Mouse (Mus musculus) hindbrain, embryonic 13.5 days (tissue): Measurements from ENCODE around the gene Limch1. TPM values are rescaled to one million over a fixed set of nuclear protein-coding genes. Genes with fewer than 3 reads are reported as not detected.
A peak's percentile ranks its signal among the peaks of the same experiment; 100 is the strongest.

ENCODE experiments used
- ATAC-seq: fragments of 200-750 bp; cut with Nextera tagmentation; 2 replicates; pipeline ENCODE4 v1.8.0; 2017; ENCODE audit warnings: moderate TSS enrichment; ENCODE audit not compliant: low FRiP score
- H3K27ac ChIP-seq: fragments of 300-500 bp; sonication (generic); 2 replicates; pipeline ENCODE4 v1.5.1; 2015; ENCODE audit warnings: inconsistent platforms, mild to moderate bottlenecking, moderate library complexity
- H3K27me3 ChIP-seq: fragments of 300-500 bp; sonication (generic); 2 replicates; pipeline ENCODE4 v1.6.1; 2015; ENCODE audit warnings: mild to moderate bottlenecking, inconsistent platforms
- H3K36me3 ChIP-seq: fragments of 300-500 bp; sonication (generic); 2 replicates; pipeline ENCODE4 v1.6.1; 2015; ENCODE audit warnings: mild to moderate bottlenecking, inconsistent platforms
- H3K4me1 ChIP-seq: fragments of 300-500 bp; sonication (generic); replicated peaks from 2 replicates; pipeline ENCODE4 v1.6.1; 2015; ENCODE audit warnings: inconsistent platforms
- H3K4me2 ChIP-seq: fragments of 300-500 bp; sonication (generic); 2 replicates; pipeline ENCODE4 v1.6.1; 2015; ENCODE audit warnings: inconsistent platforms, mild to moderate bottlenecking, moderate library complexity
- H3K4me3 ChIP-seq: fragments of 300-500 bp; sonication (generic); 2 replicates; pipeline ENCODE4 v1.5.1; 2015; ENCODE audit warnings: mild to moderate bottlenecking, inconsistent platforms
- H3K9ac ChIP-seq: fragments of 300-500 bp; sonication (generic); 2 replicates; pipeline ENCODE4 v1.6.1; 2015; ENCODE audit warnings: mild to moderate bottlenecking, inconsistent platforms
- H3K9me3 ChIP-seq: fragments of 300-500 bp; sonication (generic); 2 replicates; pipeline ENCODE4 v1.6.1; 2016; ENCODE audit warnings: inconsistent platforms
- WGBS: fragments of 180-500 bp; shearing (Covaris S2); methylation state at CpG from one replicate; pipeline ENCODE4 v1.1.7; 2015; 5-methylcytosine and 5-hydroxymethylcytosine counted together
- polyA plus RNA-seq: library from polyadenylated mRNA; unstranded; fragments of >200 nt; fragmentation: Nextera tagmentation; extraction: Ambion mirVana; gene quantifications from 2 replicates; pipeline ENCODE4 v1.2.1, GENCODE M21; 2015

The Limch1 gene
- polyA plus RNA-seq, 1 experiment from 2014 or later = 49.0 TPM

- Histone ChIP-seq H3K9me3 (no peaks in the 10 kb centered on the region), H3K4me2 (no peak overlapping the region), H3K4me3 (no peak overlapping the region), H3K4me1 (peaks cover 11% of the 10 kb centered on the region; the same call in 1 of the 2 replicates), H3K9ac (no peak overlapping the region), H3K36me3 (no peaks in the 10 kb centered on the region), H3K27ac (no peak overlapping the region), H3K27me3 (no peaks in the 10 kb centered on the region)
- ATAC-seq = no peak
- 95% methylated on average over 8 of the region's 8 CpGs for WGBS
These were observed 71.7 kb downstream of the Limch1 start for GRCm38 (mm10) chr5:66817184-66817956.

- peak overlapping the region; percentile 67 for H3K27ac ChIP-seq
- no peak for ATAC-seq
These were observed 77.0 kb downstream of the Limch1 start for GRCm38 (mm10) chr5:66822500-66823205.

GRCm38 (mm10) chr5:66825586-66825985, 80.0 kb downstream of the Limch1 start:
- Histone ChIP-seq H3K4me1 (peaks cover 18% of the 10 kb centered on the region; the same call in 1 of the 2 replicates), H3K27ac (no peak overlapping the region), H3K9ac (no peak overlapping the region), H3K36me3 (no peaks in the 10 kb centered on the region), H3K27me3 (no peaks in the 10 kb centered on the region), H3K4me3 (no peak overlapping the region), H3K4me2 (no peak overlapping the region), H3K9me3 (no peaks in the 10 kb centered on the region)
- ATAC-seq = no peak
- 93% methylated on average over 4 of the region's 4 CpGs for WGBS

More at GRCm38 (mm10) chr5:66822500-66823205, 77.0 kb downstream of the Limch1 start:
- Histone ChIP-seq H3K4me1 (peaks cover 18% of the 10 kb centered on the region; the same call in 1 of the 2 replicates), H3K9me3 (no peaks in the 10 kb centered on the region), H3K36me3 (no peaks in the 10 kb centered on the region), H3K9ac (no peak overlapping the region), H3K4me3 (no peak overlapping the region), H3K27me3 (no peaks in the 10 kb centered on the region), H3K4me2 (no peak overlapping the region)
- WGBS = 55% methylated on average over 6 of the region's 6 CpGs

GRCm38 (mm10) chr5:66826844-66827243, 81.2 kb downstream of the Limch1 start:
- no peak overlapping the region for H3K4me3 ChIP-seq
- H3K4me1 ChIP-seq = peaks cover 17% of the 10 kb centered on the region; the same call in 1 of the 2 replicates
- 69% methylated on average over 8 of the region's 8 CpGs for WGBS
- H3K9me3 ChIP-seq = no peaks in the 10 kb centered on the region
- H3K4me2 ChIP-seq = no peak overlapping the region
- no peak overlapping the region for H3K27ac ChIP-seq
- ATAC-seq = no peak; the same call in 1 of the 2 replicates
- no peak overlapping the region for H3K9ac ChIP-seq
- H3K36me3 ChIP-seq = no peaks in the 10 kb centered on the region
- H3K27me3 ChIP-seq = no peaks in the 10 kb centered on the region

- Histone ChIP-seq H3K4me3 (no peak overlapping the region), H3K36me3 (no peaks in the 10 kb centered on the region), H3K9me3 (no peaks in the 10 kb centered on the region), H3K4me2 (no peak overlapping the region), H3K4me1 (peaks cover 10% of the 10 kb centered on the region; the same call in 1 of the 2 replicates), H3K9ac (no peak overlapping the region), H3K27ac (0 out of 2 replicates have a peak overlapping the region, but pooled peaks have one; percentile 18), H3K27me3 (no peaks in the 10 kb centered on the region)
- WGBS = 86% methylated on average over 5 of the region's 5 CpGs
- ATAC-seq = no peak
These were observed 83.9 kb downstream of the Limch1 start for GRCm38 (mm10) chr5:66829505-66829904.

GRCm38 (mm10) chr5:66830206-66830605, 84.6 kb downstream of the Limch1 start:
- no peak for ATAC-seq
- Histone ChIP-seq H3K36me3 (no peaks in the 10 kb centered on the region), H3K27ac (no peak overlapping the region), H3K27me3 (no peaks in the 10 kb centered on the region), H3K9me3 (no peaks in the 10 kb centered on the region), H3K9ac (no peak overlapping the region), H3K4me3 (no peak overlapping the region), H3K4me2 (no peak overlapping the region), H3K4me1 (peaks cover 10% of the 10 kb centered on the region; the same call in 1 of the 2 replicates)
- WGBS = 95% methylated on average over 10 of the region's 10 CpGs

GRCm38 (mm10) chr5:66834756-66835155, 89.1 kb downstream of the Limch1 start:
- Histone ChIP-seq H3K4me3 (no peak overlapping the region), H3K36me3 (no peaks in the 10 kb centered on the region), H3K27me3 (no peaks in the 10 kb centered on the region), H3K9ac (no peak overlapping the region), H3K27ac (no peak overlapping the region), H3K9me3 (no peaks in the 10 kb centered on the region), H3K4me1 (no peaks in the 10 kb centered on the region), H3K4me2 (no peak overlapping the region)
- ATAC-seq = no peak
- WGBS = 80% methylated on average over 6 of the region's 6 CpGs

- ATAC-seq = no peak
- no peaks in the 10 kb centered on the region for H3K4me1 ChIP-seq
- H3K36me3 ChIP-seq = no peaks in the 10 kb centered on the region
- H3K27ac ChIP-seq = no peak overlapping the region
- H3K27me3 ChIP-seq = no peaks in the 10 kb centered on the region
- no peak overlapping the region for H3K9ac ChIP-seq
- no peaks in the 10 kb centered on the region for H3K9me3 ChIP-seq
- H3K4me3 ChIP-seq = no peak overlapping the region
- 92% methylated on average over 4 of the region's 4 CpGs for WGBS
- H3K4me2 ChIP-seq = no peak overlapping the region
These were observed 91.3 kb downstream of the Limch1 start for GRCm38 (mm10) chr5:66836892-66837291.

- Histone ChIP-seq H3K9me3 (no peaks in the 10 kb centered on the region), H3K4me2 (no peak overlapping the region), H3K27me3 (no peaks in the 10 kb centered on the region), H3K9ac (no peak overlapping the region), H3K36me3 (no peaks in the 10 kb centered on the region), H3K27ac (no peak overlapping the region), H3K4me3 (no peak overlapping the region), H3K4me1 (no peaks in the 10 kb centered on the region)
- ATAC-seq = no peak
- WGBS = 91% methylated on average over 2 of the region's 2 CpGs
These were observed 96.3 kb downstream of the Limch1 start for GRCm38 (mm10) chr5:66841971-66842370.

- WGBS = 92% methylated on average over 5 of the region's 5 CpGs
These were observed 97.1 kb downstream of the Limch1 start for GRCm38 (mm10) chr5:66842776-66843175.

GRCm38 (mm10) chr5:66848136-66848535, 102.5 kb downstream of the Limch1 start:
- Histone ChIP-seq H3K36me3 (no peaks in the 10 kb centered on the region), H3K27ac (no peak overlapping the region), H3K9ac (no peak overlapping the region), H3K27me3 (no peaks in the 10 kb centered on the region), H3K4me2 (no peak overlapping the region), H3K9me3 (no peaks in the 10 kb centered on the region), H3K4me3 (no peak overlapping the region), H3K4me1 (peaks cover 27% of the 10 kb centered on the region)
- no peak for ATAC-seq
- 74% methylated on average over 7 of the region's 7 CpGs for WGBS

More at GRCm38 (mm10) chr5:66842776-66843175, 97.1 kb downstream of the Limch1 start:
- Histone ChIP-seq H3K9ac (no peak overlapping the region), H3K4me1 (no peaks in the 10 kb centered on the region; the same call in 1 of the 2 replicates), H3K27ac (no peak overlapping the region), H3K4me3 (no peak overlapping the region), H3K4me2 (no peak overlapping the region), H3K36me3 (no peaks in the 10 kb centered on the region), H3K27me3 (no peaks in the 10 kb centered on the region), H3K9me3 (no peaks in the 10 kb centered on the region)
- no peak for ATAC-seq

- Histone ChIP-seq H3K4me3 (no peak overlapping the region), H3K27me3 (no peaks in the 10 kb centered on the region), H3K9me3 (no peaks in the 10 kb centered on the region), H3K36me3 (no peaks in the 10 kb centered on the region), H3K9ac (no peak overlapping the region), H3K4me1 (peaks cover 27% of the 10 kb centered on the region), H3K27ac (no peak overlapping the region), H3K4me2 (no peak overlapping the region)
- WGBS = 84% methylated on average over 4 of the region's 4 CpGs
- no peak for ATAC-seq
These were observed 103.5 kb downstream of the Limch1 start for GRCm38 (mm10) chr5:66849148-66849547.
